Mouse (Mus musculus) limb, embryonic 14.5 days (tissue): ENCODE data around the gene Olfr319. TPM values are rescaled to one million over a fixed set of nuclear protein-coding genes. Genes with fewer than 3 reads are reported as not detected.
"Not testable (repeated sequence)": the region's sequence is repeated elsewhere in the genome, so short reads cannot be mapped to it uniquely, and the experiment has no call there.

Experiments used
- ATAC-seq: fragments of 200-750 bp; cut with Nextera tagmentation; 2 replicates; pipeline ENCODE4 v1.8.0; 2017; ENCODE audit warnings: low read depth, moderate number of reproducible peaks, moderate TSS enrichment; ENCODE audit not compliant: low FRiP score
- DNase-seq: peaks from one replicate; pipeline ENCODE4 v3.0.0-alpha.2; 2015; ENCODE audit warnings: low spot score
- H3K27ac ChIP-seq: fragments of 300-500 bp; sonication (generic); replicated peaks from 2 replicates; pipeline ENCODE4 v1.5.1; 2014; ENCODE audit warnings: low read depth, mild to moderate bottlenecking, low read length, moderate library complexity, mixed read lengths
- H3K27me3 ChIP-seq: fragments of 300-500 bp; sonication (generic); 2 replicates; pipeline ENCODE4 v1.6.1; 2014; ENCODE audit warnings: low read length, mixed read lengths; ENCODE audit not compliant: control insufficient read depth, insufficient read depth
- H3K36me3 ChIP-seq: fragments of 300-500 bp; sonication (generic); 2 replicates; pipeline ENCODE4 v1.6.1; 2014; ENCODE audit warnings: mild to moderate bottlenecking, low read length, moderate library complexity, mixed read lengths; ENCODE audit not compliant: control insufficient read depth, insufficient read depth
- H3K4me1 ChIP-seq: fragments of 300-500 bp; sonication (generic); 2 replicates; pipeline ENCODE4 v1.6.1; 2014; ENCODE audit warnings: antibody characterized with exemption, low read length, mixed read lengths; ENCODE audit not compliant: control insufficient read depth, insufficient read depth
- H3K4me2 ChIP-seq: fragments of 300-500 bp; sonication (generic); replicated peaks from 2 replicates; pipeline ENCODE4 v1.6.1; 2014; ENCODE audit warnings: low read depth, mild to moderate bottlenecking, low read length, moderate library complexity; ENCODE audit not compliant: severe bottlenecking
- H3K4me3 ChIP-seq: fragments of 300-500 bp; sonication (generic); replicated peaks from 2 replicates; pipeline ENCODE4 v1.5.1; 2014; ENCODE audit warnings: low read length
- H3K9ac ChIP-seq: fragments of 300-500 bp; sonication (generic); 2 replicates; pipeline ENCODE4 v1.6.1; 2014; ENCODE audit warnings: mild to moderate bottlenecking, low read depth, low read length, moderate library complexity; ENCODE audit not compliant: severe bottlenecking
- H3K9me3 ChIP-seq: fragments of 300-500 bp; sonication (generic); 2 replicates; pipeline ENCODE4 v1.6.1; 2016; ENCODE audit warnings: low read length; ENCODE audit not compliant: control insufficient read depth
- POLR2A ChIP-seq: fragments of 200-500 bp; IDR thresholded peaks from 2 replicates; pipeline ENCODE4 v1.8.0; 2012; ENCODE audit warnings: inconsistent platforms, mild to moderate bottlenecking, moderate library complexity, borderline replicate concordance; ENCODE audit not compliant: insufficient read depth, insufficient read length; ENCODE audit errors: extremely low read depth
- WGBS: fragments of 180-500 bp; shearing (Covaris S2); extraction: QIAGEN DNeasy Blood & Tissue Kit; methylation state at CpG from one replicate; pipeline ENCODE4 v1.1.7; 2014; 5-methylcytosine and 5-hydroxymethylcytosine counted together
- polyA plus RNA-seq, 2 experiments: library from polyadenylated mRNA; depleted of rRNA in 1 of 2; stranded (reverse) in 1 of 2; unstranded in 1 of 2; fragments of >200 nt; fragmentation: Nextera tagmentation in 1 of 2; extraction: Ambion mirVana in 1 of 2; gene quantifications; 2 replicates each; pipeline versions ENCODE4 v1.2.1 to v1.2.3; 2012 to 2014

The Olfr319 gene
- polyA plus RNA-seq, 2 experiments: not detected

DNA sequence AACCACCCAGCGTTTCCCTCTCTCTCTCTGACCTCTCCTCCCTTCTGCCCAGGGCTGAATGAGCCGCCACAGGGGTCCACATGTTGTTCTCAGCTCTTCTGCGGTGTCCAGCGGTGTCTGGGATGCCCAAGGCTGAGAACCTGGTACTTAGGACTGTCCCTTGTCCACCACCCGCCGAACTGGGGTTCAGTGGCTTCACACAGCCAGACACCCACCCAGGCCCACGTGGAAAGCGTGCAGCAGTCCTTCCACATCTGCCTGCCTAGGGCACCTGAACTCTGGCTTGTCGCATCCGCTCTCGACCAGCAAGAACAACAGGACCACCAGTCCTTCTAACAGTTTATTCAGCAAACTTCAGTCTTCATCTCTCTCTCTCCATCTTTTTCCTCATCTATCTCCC, 10.1 kb downstream of the Olfr319 start:
- Histone ChIP-seq H3K4me1 (no peaks in the 10 kb centered on the region), H3K9ac (no peak overlapping the region), H3K9me3 (no peaks in the 10 kb centered on the region), H3K4me2 (no peak overlapping the region), H3K27ac (no peak overlapping the region), H3K27me3 (no peaks in the 10 kb centered on the region), H3K4me3 (no peak overlapping the region), H3K36me3 (no peaks in the 10 kb centered on the region)
- ATAC-seq (no peak), DNase-seq (no peak)
- TF ChIP-seq POLR2A: no peak
- 78% methylated on average over 11 of the region's 11 CpGs for WGBS

- not testable (repeated sequence) for H3K4me2 ChIP-seq, H3K9ac ChIP-seq, H3K27ac ChIP-seq, H3K27me3 ChIP-seq, DNase-seq, ATAC-seq, H3K4me1 ChIP-seq, H3K4me3 ChIP-seq, H3K36me3 ChIP-seq, H3K9me3 ChIP-seq
- 85% methylated on average over 6 of the region's 7 CpGs for WGBS
Observed at GRCm38 (mm10) chr11:58717723-58718122, 18.8 kb downstream of the Olfr319 start.

DNA sequence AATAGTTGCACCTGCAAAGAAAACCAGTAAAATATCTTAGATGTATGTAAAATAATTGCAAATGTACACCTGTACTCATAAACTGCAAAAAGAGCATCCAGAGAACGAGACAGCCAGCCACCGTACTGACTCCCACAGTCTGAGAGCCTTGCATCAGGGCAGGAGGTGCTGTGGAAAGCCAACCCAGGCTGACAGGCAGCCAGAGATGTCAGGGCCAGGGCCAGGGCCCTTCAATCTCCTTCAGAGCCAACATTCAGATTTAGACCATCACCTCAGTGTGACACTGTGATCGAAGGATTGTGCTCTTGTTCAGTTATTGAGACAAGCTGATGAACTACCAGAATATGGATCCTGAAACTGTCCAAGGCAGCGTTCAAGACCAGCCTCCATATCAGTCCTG, 20.7 kb downstream of the Olfr319 start:
- Histone ChIP-seq H3K4me2 (no peak overlapping the region), H3K36me3 (no peaks in the 10 kb centered on the region), H3K4me1 (no peaks in the 10 kb centered on the region), H3K27me3 (no peaks in the 10 kb centered on the region), H3K9ac (no peak overlapping the region), H3K9me3 (no peaks in the 10 kb centered on the region), H3K27ac (no peak overlapping the region), H3K4me3 (no peak overlapping the region)
- TF ChIP-seq POLR2A: no peak
- ATAC-seq: no peak
- no peak for DNase-seq
- 75% methylated on average over 4 of the region's 4 CpGs for WGBS

DNA sequence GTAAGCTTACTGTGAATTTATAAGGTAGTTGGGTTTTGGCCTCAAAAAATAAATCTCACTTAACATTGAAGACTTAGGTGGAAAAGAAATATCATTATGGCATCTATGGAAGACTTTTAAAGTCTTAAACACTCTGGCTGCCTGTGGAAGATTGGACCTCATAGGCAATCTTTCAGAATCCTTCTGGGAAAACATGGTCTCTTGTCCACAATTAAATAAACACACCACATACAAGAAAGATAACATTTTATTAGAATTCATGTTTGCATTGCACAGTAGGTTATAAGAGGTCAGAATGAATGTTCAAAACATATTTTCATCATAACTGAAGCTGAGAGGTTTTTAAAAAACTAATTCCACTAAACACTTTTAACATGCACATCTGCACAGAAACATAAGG, 25.0 kb downstream of the Olfr319 start, which contains the start of gene Olfr318:
Olfr318 (minus strand) TSS at position 101 of the 400 bp plus-strand sequence.
- no peaks in the 10 kb centered on the region for H3K4me1 ChIP-seq
- no peak within 1 kb of the TSS for H3K4me2 ChIP-seq
- H3K27ac ChIP-seq: no peak within 1 kb of the TSS
- H3K4me3 ChIP-seq: no peak within 1 kb of the TSS
- H3K9ac ChIP-seq: no peak within 1 kb of the TSS
- DNase-seq (no peak), ATAC-seq (no peak)
- H3K9me3 ChIP-seq: no peaks in the 10 kb centered on the region
- no peak for TF ChIP-seq POLR2A
- no peaks in the 10 kb centered on the region for H3K27me3 ChIP-seq
- no peaks in the 10 kb centered on the region for H3K36me3 ChIP-seq

DNA sequence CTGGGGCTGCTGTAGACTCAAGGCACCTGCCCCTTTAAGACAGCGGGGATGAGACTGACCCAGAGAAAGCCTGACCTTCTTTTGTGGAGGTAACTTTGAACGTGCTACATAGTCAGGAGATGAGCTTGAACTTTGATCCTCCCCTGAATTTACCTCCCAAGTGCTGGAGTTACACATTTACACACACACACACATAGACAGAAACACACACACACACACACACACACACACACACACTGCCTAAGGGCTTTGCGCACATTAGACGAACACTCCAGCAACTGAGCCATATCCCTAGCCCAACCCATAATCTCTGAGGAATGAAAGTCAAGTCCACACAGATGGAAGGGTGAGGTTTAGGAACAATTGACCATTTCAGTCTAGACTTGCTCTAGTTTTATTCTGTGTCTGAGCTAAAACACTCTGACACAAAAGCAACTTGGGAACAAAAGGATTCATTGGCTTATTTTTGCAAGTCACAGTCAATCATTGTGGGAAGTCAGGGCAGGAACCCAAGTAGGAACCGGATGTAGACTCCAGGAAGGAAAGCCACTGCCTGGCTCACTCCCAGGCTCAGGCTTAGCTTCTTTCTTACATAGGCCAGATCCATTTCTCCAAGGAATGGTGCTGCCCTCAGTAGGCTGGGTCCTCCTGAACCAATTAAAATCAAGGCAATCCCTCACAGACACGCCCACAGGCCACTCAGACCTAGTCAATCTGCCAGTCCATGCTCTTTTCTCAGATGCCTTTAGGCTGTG, 29.1 kb downstream of the Olfr319 start:
- not testable (repeated sequence) for H3K4me1 ChIP-seq, H3K27me3 ChIP-seq, H3K27ac ChIP-seq, H3K4me3 ChIP-seq, H3K9me3 ChIP-seq, H3K4me2 ChIP-seq, DNase-seq, H3K36me3 ChIP-seq, ATAC-seq, H3K9ac ChIP-seq
- WGBS: 86% methylated on average over 5 of the region's 6 CpGs

- Histone ChIP-seq H3K27ac (no peak overlapping the region), H3K36me3 (no peaks in the 10 kb centered on the region), H3K4me3 (no peak overlapping the region), H3K4me1 (no peaks in the 10 kb centered on the region), H3K27me3 (no peaks in the 10 kb centered on the region), H3K9me3 (no peaks in the 10 kb centered on the region), H3K9ac (no peak overlapping the region), H3K4me2 (no peak overlapping the region)
- no peak for TF ChIP-seq POLR2A
- DNase-seq (no peak), ATAC-seq (no peak)
- 59% methylated on average over 3 of the region's 3 CpGs for WGBS
Observed at GRCm38 (mm10) chr11:58733372-58733771, 34.4 kb downstream of the Olfr319 start.
